ENCODE assay signal across 25 mouse cellular contexts in genomic region chr13:95510054-95510453, GRCm38 (mm10). TPM values are rescaled to one million over a fixed set of nuclear protein-coding genes. Genes with fewer than 3 reads are reported as not detected.
A peak's percentile ranks its signal among the peaks of the same experiment; 100 is the strongest.
DNase-seq lines count a peak whose midpoint lies in the region; ATAC-seq and TF ChIP-seq lines count a peak whose summit lies in the region.
"Had no signal": no experiment of that assay in that cellular context is flagged by ENCODE, and none has a peak within 500 bp of the region (broad histone marks: within the 10 kb centered on the region; RNA-seq: fewer than 3 reads in every experiment).

No protein-coding gene starts in this region.

- WGBS in forebrain, embryonic 10.5 days = 93% methylated on average over 5 of the region's 5 CpGs
- WGBS in forebrain, embryonic 12.5 days = 91% methylated on average over 5 of the region's 5 CpGs

- intact Hi-C loops in heart, postnatal 10 days (cut with DNase I) = no loop called here

- no peaks in the 10 kb centered on the region for H3K36me3 ChIP-seq in G1E (replicated peaks)
- no peaks in the 10 kb centered on the region for H3K36me3 ChIP-seq in forebrain, embryonic 10.5 days (replicated peaks)
- no peaks in the 10 kb centered on the region for H3K36me3 ChIP-seq in forebrain, embryonic 12.5 days (replicated peaks)
- H3K36me3 ChIP-seq: embryonic facial prominence, embryonic 13.5 days had no signal

- H3K4me2 ChIP-seq in forebrain, embryonic 12.5 days = no peak overlapping the region
- H3K4me2 ChIP-seq: embryonic facial prominence, embryonic 13.5 days; embryonic facial prominence, embryonic 15.5 days had no signal

- TF ChIP-seq CTCF in G1E (IDR thresholded peaks at IDR 0.05; ENCODE audit: low read depth, low read length) = no peak

- H3K4me3 ChIP-seq in G1E (ENCODE audit: low read depth, low read length) = no peak overlapping the region
- no peak overlapping the region for H3K4me3 ChIP-seq in forebrain, embryonic 10.5 days
- H3K4me3 ChIP-seq in forebrain, embryonic 12.5 days (replicated peaks) = no peak overlapping the region
- H3K4me3 ChIP-seq: embryonic facial prominence, embryonic 13.5 days; embryonic facial prominence, embryonic 15.5 days; erythroblast, embryonic 14.5 days had no signal

- ATAC-seq in G1E (ENCODE audit: extremely low read depth, insufficient number of reproducible peaks, low FRiP score, poor library complexity, severe bottlenecking) = peak; percentile 62
- ATAC-seq in forebrain, embryonic 12.5 days (ENCODE audit: low FRiP score) = no peak
- ATAC-seq: CD4-positive, CD25-positive, alpha-beta regulatory T cell, adult 4 months; forebrain, embryonic 14.5 days; forebrain, embryonic 16.5 days had no signal

- H3K4me1 ChIP-seq in G1E (ENCODE audit: insufficient read depth, low read depth, low read length) = peaks cover 60% of the 10 kb centered on the region
- H3K4me1 ChIP-seq in forebrain, embryonic 10.5 days = no peaks in the 10 kb centered on the region
- H3K4me1 ChIP-seq in forebrain, embryonic 12.5 days = no peaks in the 10 kb centered on the region

- no peak overlapping the region for H3K27ac ChIP-seq in forebrain, embryonic 10.5 days
- H3K27ac ChIP-seq in forebrain, embryonic 12.5 days = no peak overlapping the region
- H3K27ac ChIP-seq: embryonic facial prominence, embryonic 13.5 days; embryonic facial prominence, embryonic 15.5 days had no signal

- H3K27me3 ChIP-seq in G1E (ENCODE audit: insufficient read depth, low read length) = no peaks in the 10 kb centered on the region
- H3K27me3 ChIP-seq in forebrain, embryonic 10.5 days (ENCODE audit: poor library complexity, severe bottlenecking) = no peaks in the 10 kb centered on the region
- H3K27me3 ChIP-seq in forebrain, embryonic 12.5 days = no peaks in the 10 kb centered on the region
- H3K27me3 ChIP-seq: embryonic facial prominence, embryonic 13.5 days; embryonic facial prominence, embryonic 15.5 days had no signal

- no peaks in the 10 kb centered on the region for H3K9me3 ChIP-seq in G1E (replicated peaks)
- H3K9me3 ChIP-seq in forebrain, embryonic 10.5 days = no peaks in the 10 kb centered on the region
- no peaks in the 10 kb centered on the region for H3K9me3 ChIP-seq in forebrain, embryonic 12.5 days
- H3K9me3 ChIP-seq: embryonic facial prominence, embryonic 13.5 days; embryonic facial prominence, embryonic 15.5 days had no signal

- no peak overlapping the region for H3K9ac ChIP-seq in forebrain, embryonic 12.5 days
- H3K9ac ChIP-seq: embryonic facial prominence, embryonic 13.5 days; embryonic facial prominence, embryonic 15.5 days had no signal

- DNase-seq in G1E (ENCODE audit: low spot score) = no peak
- peak; percentile 43 for DNase-seq in MEL-GATA-1-ER (ENCODE audit: extremely low read depth, low read depth)
- DNase-seq in heart, postnatal 10 days = no peak
- no peak for DNase-seq in forebrain, embryonic 10.5 days (ENCODE audit: extremely low spot score, low spot score)
- DNase-seq: adrenal gland, adult 2 months; adrenal gland, postnatal 10 days; adrenal gland, postnatal 25 days; B cell, adult 2 months; cerebellum, adult 11 months; cerebellum, adult 18-20 months; cerebellum, adult 9-10 months; cerebellum, postnatal 25 days; embryo, embryonic 11 days had no signal

RNA-seq across cellular contexts. Expression of gene F2rl1, which starts 15.0 kb away (rescaled TPM):
- total RNA-seq in G1E (2014; fragmentation: Nextera tagmentation) (not detected in 2 replicates), G1E (2017) (0.05 and 0.06 TPM in 2 replicates)
- polyA plus RNA-seq in G1E (2012) = not detected in 2 replicates
- 1 to 10 TPM in 1 of 2 experiments, under 1 TPM in 1; 0.96 to 1.0 TPM for total RNA-seq in heart, postnatal 10 days (2021)
- 0.16 TPM in 1 of 2 replicates, not detected in the other for polyA plus RNA-seq in forebrain, embryonic 10.5 days (2016; fragmentation: Nextera tagmentation; extraction: Ambion mirVana)
- polyA plus RNA-seq in forebrain, embryonic 12.5 days (2016; fragmentation: Nextera tagmentation; extraction: Ambion mirVana) = 0.32 and 0.33 TPM in 2 replicates
- total RNA-seq: CH12.LX had no signal
- polyA plus RNA-seq: erythroblast, embryonic 14.5 days; forebrain, embryonic 11.5 days; forebrain, embryonic 16.5 days had no signal

RNA-seq across cellular contexts. Expression of gene S100z, which starts 31.5 kb away (rescaled TPM):
- not detected in 2 replicates for total RNA-seq in G1E (2014; fragmentation: Nextera tagmentation)
- not detected in 2 replicates for total RNA-seq in G1E (2017)
- not detected in 2 replicates for polyA plus RNA-seq in G1E (2012)
- total RNA-seq in heart, postnatal 10 days (2021) = not detected
- polyA plus RNA-seq in forebrain, embryonic 10.5 days (2016; fragmentation: Nextera tagmentation; extraction: Ambion mirVana) = not detected in 2 replicates
- polyA plus RNA-seq in forebrain, embryonic 12.5 days (2016; fragmentation: Nextera tagmentation; extraction: Ambion mirVana) = 1.7 and 5.0 TPM in 2 replicates
- total RNA-seq: adrenal gland, adult 2 months; adrenal gland, postnatal 10 days; adrenal gland, postnatal 25 days; adrenal gland, postnatal 4 days; CH12.LX had no signal
- polyA plus RNA-seq: adrenal gland, adult 2 months; brain, embryonic 14.5 days; CD4-positive, CD25-positive, alpha-beta regulatory T cell, adult 4 months; erythroblast, embryonic 14.5 days; forebrain, embryonic 14.5 days; forebrain, embryonic 16.5 days; frontal cortex, adult 2 months had no signal
